Mouse (Mus musculus): ENCODE data around the gene Nanos1. TPM values are rescaled to one million over a fixed set of nuclear protein-coding genes. Genes with fewer than 3 reads are reported as not detected.
A peak's percentile ranks its signal among the peaks of the same experiment; 100 is the strongest.

Nanos1 gene
- polyA plus RNA-seq, 1 experiment from 2014 or later: 0.64 TPM

DNA sequence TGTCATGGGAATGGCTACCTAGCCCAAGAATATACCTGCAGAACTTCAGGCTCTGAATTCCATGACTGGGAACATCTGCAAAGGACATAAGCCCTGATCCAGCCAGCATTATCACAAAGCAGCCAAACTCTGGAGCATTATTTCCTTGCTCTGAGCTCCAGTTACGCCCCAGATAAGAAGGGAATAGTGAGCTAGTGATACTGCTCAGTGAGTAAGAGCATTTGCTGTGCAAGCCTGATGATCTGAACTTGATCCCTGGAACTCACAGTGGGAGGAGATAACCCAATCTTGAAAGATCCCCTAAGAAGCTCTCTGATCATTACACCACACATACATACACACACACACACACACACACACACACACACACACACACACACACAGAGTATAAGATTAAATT lies 24.5 kb upstream of the Nanos1 start:
- 55% methylated on average over 1 of the region's 1 CpGs for WGBS
- H3K36me3 ChIP-seq (ENCODE audit: insufficient read depth, low read length): no peaks in the 10 kb centered on the region
- H3K4me2 ChIP-seq (replicated peaks; ENCODE audit: low read depth, low read length): no peak overlapping the region
- TF ChIP-seq EP300 (IDR thresholded peaks at IDR 0.05) (no peak), CTCF (IDR thresholded peaks at IDR 0.05) (no peak)
- no peak overlapping the region for H3K27ac ChIP-seq (ENCODE audit: low read length)
- DNase-seq (ENCODE audit: low spot score) (no peak), ATAC-seq (no peak)
- no peaks in the 10 kb centered on the region for H3K27me3 ChIP-seq (replicated peaks; ENCODE audit: insufficient read depth, low read length)
- no peaks in the 10 kb centered on the region for H3K4me1 ChIP-seq (ENCODE audit: insufficient read depth, low read depth, low read length)
- no peaks in the 10 kb centered on the region for H3K9me3 ChIP-seq (ENCODE audit: low read length)
- no peak overlapping the region for H3K9ac ChIP-seq (replicated peaks; ENCODE audit: low read depth)
- no peak overlapping the region for H3K4me3 ChIP-seq (ENCODE audit: low read depth, low read length)

DNA sequence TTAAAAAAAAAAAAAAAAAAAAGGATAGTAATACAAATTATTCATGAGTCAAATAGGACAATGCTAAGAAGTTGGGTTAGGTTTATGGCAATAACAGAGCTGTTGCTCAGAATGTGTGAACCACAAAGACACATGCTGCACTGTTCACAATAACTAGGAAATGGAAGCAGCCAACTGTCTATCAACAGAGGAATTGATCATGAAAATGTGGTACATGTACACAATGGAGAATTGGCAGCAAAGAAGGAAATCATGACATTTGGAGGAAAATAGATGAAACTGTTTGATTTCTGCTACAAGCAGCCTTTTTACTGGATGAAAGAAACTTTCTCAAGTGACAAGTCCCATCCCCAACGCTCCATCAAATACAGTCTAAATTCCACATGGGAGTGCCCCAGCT lies 23.8 kb upstream of the Nanos1 start:
- no peaks in the 10 kb centered on the region for H3K27me3 ChIP-seq (replicated peaks; ENCODE audit: insufficient read depth, low read length)
- H3K4me2 ChIP-seq (replicated peaks; ENCODE audit: low read depth, low read length): no peak overlapping the region
- no peaks in the 10 kb centered on the region for H3K9me3 ChIP-seq (ENCODE audit: low read length)
- WGBS: 88% methylated on average over 1 of the region's 1 CpGs
- H3K4me1 ChIP-seq (ENCODE audit: insufficient read depth, low read depth, low read length): no peaks in the 10 kb centered on the region
- TF ChIP-seq EP300 (IDR thresholded peaks at IDR 0.05): no peak
- no peak for TF ChIP-seq CTCF (IDR thresholded peaks at IDR 0.05)
- H3K4me3 ChIP-seq (ENCODE audit: low read depth, low read length): no peak overlapping the region
- no peaks in the 10 kb centered on the region for H3K36me3 ChIP-seq (ENCODE audit: insufficient read depth, low read length)
- ATAC-seq (no peak), DNase-seq (ENCODE audit: low spot score) (no peak)
- H3K9ac ChIP-seq (replicated peaks; ENCODE audit: low read depth): no peak overlapping the region
- H3K27ac ChIP-seq (ENCODE audit: low read length): no peak overlapping the region

DNA sequence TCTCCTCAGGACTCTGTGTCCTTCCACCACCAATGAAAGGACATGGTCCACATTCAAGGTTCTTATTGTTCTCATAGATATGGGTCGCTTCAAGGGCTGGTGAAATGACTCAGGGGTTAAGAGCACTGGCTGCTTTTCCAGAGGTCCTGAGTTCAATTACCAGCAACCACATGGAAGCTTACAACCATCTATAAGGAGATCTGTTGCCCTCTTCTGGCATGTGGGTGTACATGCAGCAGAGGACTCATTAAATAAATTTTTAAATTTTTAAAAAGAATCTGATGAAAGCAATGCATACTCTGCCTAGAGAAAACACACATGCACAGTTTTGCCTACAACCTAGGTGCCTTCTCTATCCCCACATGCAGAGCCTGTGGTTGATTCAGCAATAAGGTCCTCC lies 15.2 kb upstream of the Nanos1 start:
- Histone ChIP-seq H3K4me2 (replicated peaks; ENCODE audit: low read depth, low read length) (no peak overlapping the region), H3K9me3 (ENCODE audit: low read length) (no peaks in the 10 kb centered on the region), H3K9ac (replicated peaks; ENCODE audit: low read depth) (no peak overlapping the region), H3K27me3 (replicated peaks; ENCODE audit: insufficient read depth, low read length) (no peaks in the 10 kb centered on the region), H3K4me3 (ENCODE audit: low read depth, low read length) (no peak overlapping the region), H3K36me3 (ENCODE audit: insufficient read depth, low read length) (no peaks in the 10 kb centered on the region), H3K27ac (ENCODE audit: low read length) (no peak overlapping the region), H3K4me1 (ENCODE audit: insufficient read depth, low read depth, low read length) (no peaks in the 10 kb centered on the region)
- no peak for ATAC-seq
- no peak for TF ChIP-seq CTCF (IDR thresholded peaks at IDR 0.05)
- TF ChIP-seq EP300 (IDR thresholded peaks at IDR 0.05): no peak
- 62% methylated on average over 1 of the region's 1 CpGs for WGBS
- DNase-seq (ENCODE audit: low spot score): no peak

DNA sequence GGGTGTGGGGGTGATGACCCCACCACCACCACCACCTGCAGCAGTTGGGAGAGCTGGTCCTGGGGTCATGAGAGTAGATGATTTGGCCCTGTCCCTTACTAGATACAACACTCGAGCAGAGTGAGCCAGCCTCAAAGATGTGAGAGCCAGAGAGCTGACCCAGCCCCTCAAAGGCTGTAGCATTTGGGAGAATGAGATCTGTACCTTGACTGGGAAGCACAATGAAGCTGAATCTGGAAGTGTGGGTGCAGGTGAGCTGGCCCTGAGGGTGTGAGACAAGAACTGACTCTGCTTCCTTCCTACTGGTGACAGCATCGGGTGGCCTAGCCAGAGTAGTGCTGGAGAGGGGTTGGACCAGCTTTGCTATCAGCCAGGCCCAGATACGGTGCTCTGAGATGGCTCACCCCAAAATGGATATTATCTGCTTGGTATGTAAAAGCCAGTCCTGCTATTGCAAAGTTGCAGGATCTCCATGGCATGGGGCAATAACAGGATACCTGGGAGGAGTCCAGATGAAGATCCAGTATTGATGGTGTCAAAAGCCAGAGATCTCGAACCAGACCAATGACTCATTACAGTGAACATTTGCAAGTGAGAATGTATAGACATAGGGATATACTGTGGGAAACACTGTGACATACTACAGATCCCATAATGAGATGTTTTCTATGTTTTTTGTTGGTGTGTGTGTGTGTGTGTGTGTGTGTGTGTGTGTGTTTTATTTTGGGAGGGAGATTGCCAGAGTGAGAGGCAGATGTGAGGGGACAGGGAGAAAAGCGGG lies 11.8 kb upstream of the Nanos1 start:
- Histone ChIP-seq H3K4me3 (ENCODE audit: low read depth, low read length) (no peak overlapping the region), H3K27ac (ENCODE audit: low read length) (no peak overlapping the region), H3K27me3 (replicated peaks; ENCODE audit: insufficient read depth, low read length) (no peaks in the 10 kb centered on the region), H3K36me3 (ENCODE audit: insufficient read depth, low read length) (no peaks in the 10 kb centered on the region), H3K9ac (replicated peaks; ENCODE audit: low read depth) (no peak overlapping the region), H3K4me2 (replicated peaks; ENCODE audit: low read depth, low read length) (no peak overlapping the region), H3K4me1 (ENCODE audit: insufficient read depth, low read depth, low read length) (no peaks in the 10 kb centered on the region), H3K9me3 (ENCODE audit: low read length) (no peaks in the 10 kb centered on the region)
- WGBS: 62% methylated on average over 5 of the region's 5 CpGs
- TF ChIP-seq CTCF (IDR thresholded peaks at IDR 0.05) (no peak), EP300 (IDR thresholded peaks at IDR 0.05) (no peak)
- no peak for ATAC-seq
- DNase-seq (ENCODE audit: low spot score): no peak

DNA sequence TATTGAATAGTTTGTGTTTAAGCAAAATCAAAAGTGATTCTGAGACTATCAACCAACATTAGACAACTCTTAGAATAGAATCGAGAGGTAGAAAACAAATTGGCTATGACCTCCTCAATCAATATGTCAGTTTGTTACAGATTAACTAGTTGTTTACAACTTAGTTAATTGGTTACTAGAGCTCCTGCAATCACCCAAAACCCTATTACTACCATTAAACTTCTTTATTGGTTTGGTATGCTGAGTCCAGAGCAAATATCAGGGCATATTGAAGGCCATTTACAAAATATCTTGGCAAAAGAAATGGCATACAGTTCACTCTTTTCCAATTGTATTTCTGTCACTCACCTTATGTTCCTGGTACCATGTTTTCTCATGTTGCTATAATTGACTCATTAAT lies 8.0 kb upstream of the Nanos1 start:
- Histone ChIP-seq H3K4me2 (replicated peaks; ENCODE audit: low read depth, low read length) (no peak overlapping the region), H3K9ac (replicated peaks; ENCODE audit: low read depth) (no peak overlapping the region), H3K9me3 (ENCODE audit: low read length) (no peaks in the 10 kb centered on the region), H3K27ac (ENCODE audit: low read length) (no peak overlapping the region), H3K4me1 (ENCODE audit: insufficient read depth, low read depth, low read length) (no peaks in the 10 kb centered on the region), H3K4me3 (ENCODE audit: low read depth, low read length) (no peak overlapping the region), H3K36me3 (ENCODE audit: insufficient read depth, low read length) (no peaks in the 10 kb centered on the region), H3K27me3 (replicated peaks; ENCODE audit: insufficient read depth, low read length) (no peaks in the 10 kb centered on the region)
- DNase-seq (ENCODE audit: low spot score): no peak
- ATAC-seq: no peak
- WGBS: 78% methylated on average over 1 of the region's 1 CpGs
- TF ChIP-seq CTCF (IDR thresholded peaks at IDR 0.05) (no peak), EP300 (IDR thresholded peaks at IDR 0.05) (no peak)

DNA sequence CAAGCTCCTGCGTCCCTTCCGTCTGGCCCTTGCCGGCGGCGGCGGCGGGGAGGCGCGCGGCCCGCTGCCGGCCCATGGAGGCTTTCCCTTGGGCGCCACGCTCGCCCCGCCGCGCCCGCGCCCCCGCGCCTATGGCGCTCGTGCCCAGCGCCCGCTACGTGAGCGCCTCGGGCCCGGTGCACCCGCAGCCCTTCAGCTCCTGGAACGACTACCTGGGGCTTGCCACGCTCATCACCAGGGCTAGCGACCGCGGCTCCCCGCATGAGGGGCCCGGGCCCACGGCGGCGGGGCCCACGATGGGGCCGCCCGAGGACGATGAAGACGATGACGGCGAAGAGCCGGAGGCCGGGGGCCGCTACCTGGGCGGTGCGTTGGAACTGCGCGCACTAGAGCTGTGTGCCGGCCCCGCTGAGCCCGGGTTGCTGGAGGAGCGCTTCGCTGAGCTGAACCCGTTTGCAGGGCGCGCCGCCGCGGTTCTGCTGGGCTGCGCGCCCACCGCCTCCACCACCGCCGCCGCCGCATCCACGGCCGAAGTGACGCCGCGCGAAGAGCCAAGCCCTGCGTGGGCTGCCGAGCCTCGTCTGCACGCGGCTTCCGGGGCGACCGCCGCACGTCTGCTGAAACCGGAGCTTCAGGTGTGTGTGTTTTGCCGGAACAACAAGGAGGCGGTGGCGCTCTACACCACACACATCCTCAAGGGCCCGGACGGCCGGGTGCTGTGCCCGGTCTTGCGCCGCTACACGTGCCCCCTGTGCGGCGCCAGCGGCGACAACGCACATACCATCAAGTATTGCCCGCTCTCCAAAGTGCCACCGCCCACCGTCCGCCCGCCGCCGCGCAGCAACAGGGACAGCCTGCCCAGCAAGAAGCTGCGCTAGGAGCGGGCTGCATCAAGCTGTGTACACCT lies 658 bp downstream of the Nanos1 start:
- DNase-seq (ENCODE audit: low spot score) (peak; percentile 53), ATAC-seq (peak; percentile 32)
- peaks cover 5% of the 10 kb centered on the region; the same call in 1 of the 2 replicates for H3K4me1 ChIP-seq (ENCODE audit: insufficient read depth, low read depth, low read length)
- H3K36me3 ChIP-seq (ENCODE audit: insufficient read depth, low read length): 0 out of 2 replicates have a peak, but pooled peaks cover 6% of the 10 kb centered on the region
- under 1% methylated on average over 70 of the region's 115 CpGs for WGBS
- TF ChIP-seq EP300 (IDR thresholded peaks at IDR 0.05) (no peak), CTCF (IDR thresholded peaks at IDR 0.05) (no peak)
- H3K9ac ChIP-seq (replicated peaks; ENCODE audit: low read depth): 0 out of 2 replicates have a peak overlapping the region, but pooled peaks have one; percentile 9
- peak overlapping the region; percentile 100 for H3K4me2 ChIP-seq (replicated peaks; ENCODE audit: low read depth, low read length)
- H3K4me3 ChIP-seq (ENCODE audit: low read depth, low read length): peak overlapping the region; percentile 73
- H3K27ac ChIP-seq (ENCODE audit: low read length): peak overlapping the region; percentile 26; the same call in 1 of the 2 replicates
- no peaks in the 10 kb centered on the region for H3K27me3 ChIP-seq (replicated peaks; ENCODE audit: insufficient read depth, low read length)
- H3K9me3 ChIP-seq (ENCODE audit: low read length): no peaks in the 10 kb centered on the region

All from lung, postnatal 0 days (tissue).